Mouse (Mus musculus): Measurements from ENCODE around the gene Lrrk1. TPM values are rescaled to one million over a fixed set of nuclear protein-coding genes. Genes with fewer than 3 reads are reported as not detected.

Lrrk1 gene
- polyA plus RNA-seq, 1 experiment from 2014 or later, result 8.0 TPM

Small RNA genes lying within 50 kb of the gene (microRNA-seq; reads per million reads assigned to microRNA genes)
- not detected for gene Mir7057

Other genes starting within 250 kb of the Lrrk1 start
- not detected in 2 replicates for gene Gm10974, start 22.4 kb downstream of the Lrrk1 start, polyA plus RNA-seq (2015; fragmentation: Nextera tagmentation; extraction: Ambion mirVana)
- gene Aldh1a3, start 39.2 kb upstream of the Lrrk1 start, polyA plus RNA-seq (2015; fragmentation: Nextera tagmentation; extraction: Ambion mirVana), result 0.79 and 0.84 TPM in 2 replicates

All from heart, embryonic 13.5 days (tissue).